Mouse (Mus musculus) layer of hippocampus, postnatal 14 days (tissue): ENCODE measurements around the gene Cmtm4. TPM values are rescaled to one million over a fixed set of nuclear protein-coding genes. Genes with fewer than 3 reads are reported as not detected.
A peak's percentile ranks its signal among the peaks of the same experiment; 100 is the strongest.

ENCODE experiments used
- DNase-seq, 2 experiments: peaks; one replicate each; pipeline ENCODE4 v3.0.0; 2021 to 2022; ENCODE audit warnings: low spot score in 2 of 2, mixed read lengths in 1 of 2
- total RNA-seq, 2 experiments: library from RNA; stranded (reverse); gene quantifications; 2 replicates each; pipeline ENCODE4 v1.2.3; 2021

The Cmtm4 gene
- total RNA-seq, 2 experiments from 2014 or later = 49.0 to 53.7 TPM

- DNase-seq = no peak
These were observed 19.6 kb downstream of the Cmtm4 start for GRCm38 (mm10) chr8:104375959-104376358.

GRCm38 (mm10) chr8:104374864-104375846 is 20.5 kb downstream of the Cmtm4 start:
- no peak for DNase-seq

- DNase-seq = no peak
These were observed 21.3 kb downstream of the Cmtm4 start for GRCm38 (mm10) chr8:104374269-104374668.

GRCm38 (mm10) chr8:104373779-104374178 is 21.8 kb downstream of the Cmtm4 start:
- DNase-seq = no peak

GRCm38 (mm10) chr8:104371121-104371520 is 24.5 kb downstream of the Cmtm4 start:
- no peak for DNase-seq

GRCm38 (mm10) chr8:104370071-104370470 is 25.5 kb downstream of the Cmtm4 start:
- DNase-seq = peak in 1 of 2 experiments; percentile 38

GRCm38 (mm10) chr8:104369591-104369990 is 26.0 kb downstream of the Cmtm4 start:
- DNase-seq = no peak

GRCm38 (mm10) chr8:104367398-104367797 is 28.2 kb downstream of the Cmtm4 start:
- no peak for DNase-seq

- DNase-seq = no peak
These were observed 29.9 kb downstream of the Cmtm4 start for GRCm38 (mm10) chr8:104365695-104366094.

- no peak for DNase-seq
These were observed 35.7 kb downstream of the Cmtm4 start for GRCm38 (mm10) chr8:104359778-104360456.

- DNase-seq = no peak
These were observed 37.0 kb downstream of the Cmtm4 start for GRCm38 (mm10) chr8:104358637-104359036.

GRCm38 (mm10) chr8:104354504-104354903 is 41.1 kb downstream of the Cmtm4 start:
- no peak for DNase-seq

- DNase-seq = no peak
These were observed 42.4 kb downstream of the Cmtm4 start for GRCm38 (mm10) chr8:104353186-104353585.

- DNase-seq = no peak
These were observed 45.6 kb downstream of the Cmtm4 start for GRCm38 (mm10) chr8:104350047-104350446.

- no peak for DNase-seq
These were observed 46.6 kb downstream of the Cmtm4 start for GRCm38 (mm10) chr8:104348971-104349370.

- no peak for DNase-seq
These were observed 48.9 kb downstream of the Cmtm4 start for GRCm38 (mm10) chr8:104346706-104347105.

- no peak for DNase-seq
These were observed 51.0 kb downstream of the Cmtm4 start for GRCm38 (mm10) chr8:104344622-104345021.

GRCm38 (mm10) chr8:104343957-104344356 is 51.6 kb downstream of the Cmtm4 start:
- DNase-seq = peak; percentile 81

GRCm38 (mm10) chr8:104342426-104342825 is 53.2 kb downstream of the Cmtm4 start:
- DNase-seq = no peak

- no peak for DNase-seq
These were observed 53.9 kb downstream of the Cmtm4 start for GRCm38 (mm10) chr8:104341678-104342077.

GRCm38 (mm10) chr8:104341106-104341561 is 54.5 kb downstream of the Cmtm4 start:
- peak; percentile 35 to 48 for DNase-seq
